In genomic region chr17:3557331-3558311, GRCm38 (mm10) we compare ENCODE assay signal across 8 mouse cellular contexts. TPM values are rescaled to one million over a fixed set of nuclear protein-coding genes. Genes with fewer than 3 reads are reported as not detected.
DNase-seq lines count a peak whose midpoint lies in the region; ATAC-seq and TF ChIP-seq lines count a peak whose summit lies in the region.

Gene Tfb1m (minus strand): TSS chr17:3557781.

- H3K4me1 ChIP-seq in cortical plate, adult 2 months (ENCODE audit: control insufficient read depth, insufficient read depth, low read length) = no peaks in the 10 kb centered on the region
- peaks cover 22% of the 10 kb centered on the region for H3K4me1 ChIP-seq in megakaryocyte, embryonic 14.5 days

- peaks cover 3% of the 10 kb centered on the region; the same call in 1 of the 2 replicates for H3K9me3 ChIP-seq in megakaryocyte, embryonic 14.5 days

- peaks cover 17% of the 10 kb centered on the region for H3K36me3 ChIP-seq in megakaryocyte, embryonic 14.5 days (replicated peaks; ENCODE audit: low read length)

- peak; percentile 96 for ATAC-seq in activated CD4-positive, CD25-positive, alpha-beta regulatory T cell, adult 4 months

- no peaks in the 10 kb centered on the region for H3K27me3 ChIP-seq in megakaryocyte, embryonic 14.5 days (replicated peaks)

- H3K4me3 ChIP-seq in cortical plate, adult 2 months (ENCODE audit: insufficient read depth, low read length) = peak within 1 kb of the TSS; percentile 62
- H3K4me3 ChIP-seq in megakaryocyte, embryonic 14.5 days (replicated peaks) = peak within 1 kb of the TSS; percentile 94

- H3K27ac ChIP-seq in cortical plate, adult 2 months (ENCODE audit: insufficient read depth, low read length) = no peak within 1 kb of the TSS

- no peak for TF ChIP-seq CTCF in cortical plate, adult 2 months (IDR thresholded peaks at IDR 0.05; ENCODE audit: extremely low read depth, insufficient read depth, low read length)

- peak; percentile 74 for TF ChIP-seq POLR2A in cortical plate, adult 2 months (IDR thresholded peaks at IDR 0.05; ENCODE audit: extremely low read depth, insufficient read depth, low read length)

- DNase-seq in gastrocnemius, adult 8-10 months (ENCODE audit: low spot score in 2 of 2) = peak; percentile 95 to 96
- peak; percentile 97 for DNase-seq in hindlimb bud, embryonic 11.5 days (ENCODE audit: extremely low spot score, low read depth, low spot score)
- DNase-seq in left cerebral cortex, adult 8-10 months (ENCODE audit: low spot score in 2 of 2) = peak; percentile 93 to 98
- DNase-seq in right cerebral cortex, postnatal 10 days (ENCODE audit: low spot score in 2 of 2) = peak; percentile 99
- DNase-seq in urinary bladder, postnatal 25 days (ENCODE audit: low spot score) = peak; percentile 90

RNA-seq across cellular contexts. Expression of gene Tfb1m, which starts in this region (rescaled TPM):
- 1 to 10 TPM; 6.0 to 8.9 TPM for polyA plus RNA-seq in activated CD4-positive, CD25-positive, alpha-beta regulatory T cell, adult 4 months (2017; shearing (Covaris generic))
- polyA plus RNA-seq in cortical plate, adult 2 months (2012; rRNA removed) = 6.0 and 7.2 TPM in 2 replicates
- total RNA-seq in gastrocnemius, adult 8-10 months (2022) = 10 to 100 TPM in 1 of 4 experiments, 1 to 10 TPM in 3; 7.8 to 10.4 (median 8.6) TPM
- total RNA-seq in left cerebral cortex, adult 8-10 months (2022) = 1 to 10 TPM; 6.3 to 6.5 (median 6.3) TPM
- polyA plus RNA-seq in megakaryocyte, embryonic 14.5 days (2012; ENCODE audit: insufficient read depth, low replicate concordance) = 0.53 TPM in 1 of 2 replicates, not detected in the other
